Mouse (Mus musculus): Measurements from ENCODE around the gene Strip1. TPM values are rescaled to one million over a fixed set of nuclear protein-coding genes. Genes with fewer than 3 reads are reported as not detected.

Gene Strip1
- total RNA-seq, 2 experiments from 2014 or later = 30.2 to 36.4 TPM

- no peak for DNase-seq
Observed at GRCm38 (mm10) chr3:107628551-107628950, 2.9 kb downstream of the Strip1 start.

- no peak for DNase-seq
Observed at GRCm38 (mm10) chr3:107627641-107628040, 3.9 kb downstream of the Strip1 start.

GRCm38 (mm10) chr3:107626751-107627150, 4.7 kb downstream of the Strip1 start:
- DNase-seq = no peak

GRCm38 (mm10) chr3:107625536-107625935, 6.0 kb downstream of the Strip1 start:
- no peak for DNase-seq

DNA sequence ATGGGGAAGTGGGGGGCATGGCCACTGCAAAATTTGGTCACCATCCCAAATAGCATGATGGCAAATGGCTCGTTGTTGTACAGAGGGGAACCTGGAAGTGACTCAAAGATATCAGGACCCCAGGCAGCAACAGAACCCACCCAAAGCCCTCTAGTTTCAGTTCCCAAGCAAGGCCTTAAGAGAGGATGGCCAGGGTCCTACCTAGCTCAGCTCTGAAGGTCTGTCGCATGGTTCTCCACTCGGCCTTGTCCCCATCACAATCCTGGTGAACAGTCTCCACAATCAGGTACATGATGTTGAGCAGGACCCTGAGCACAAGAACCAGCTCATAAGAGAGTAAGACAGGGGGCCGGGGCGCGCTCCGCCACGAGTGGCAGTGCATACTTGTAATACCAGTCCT, 7.1 kb downstream of the Strip1 start:
- DNase-seq = no peak

DNA sequence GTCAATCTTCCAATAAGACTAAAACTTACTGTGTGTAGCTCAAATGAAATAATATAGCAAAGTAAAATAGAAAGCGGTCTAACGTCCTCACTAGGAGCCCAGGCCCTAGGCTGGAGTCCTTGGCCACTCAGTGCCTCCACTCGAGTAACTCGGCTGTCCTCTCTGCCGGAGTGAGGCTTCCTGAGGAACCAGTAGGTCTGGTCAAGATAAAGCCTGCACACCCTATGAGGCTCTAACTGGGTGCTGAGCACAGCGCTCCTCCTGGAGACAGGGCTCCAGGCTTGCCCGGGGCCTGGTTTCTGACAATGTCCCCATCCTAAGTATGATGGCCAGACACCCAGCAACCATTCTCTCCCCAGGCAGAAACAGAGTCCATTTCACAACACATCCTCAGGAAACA, 9.0 kb downstream of the Strip1 start:
- no peak for DNase-seq

GRCm38 (mm10) chr3:107621286-107622075, 10.0 kb downstream of the Strip1 start:
- no peak for DNase-seq

DNA sequence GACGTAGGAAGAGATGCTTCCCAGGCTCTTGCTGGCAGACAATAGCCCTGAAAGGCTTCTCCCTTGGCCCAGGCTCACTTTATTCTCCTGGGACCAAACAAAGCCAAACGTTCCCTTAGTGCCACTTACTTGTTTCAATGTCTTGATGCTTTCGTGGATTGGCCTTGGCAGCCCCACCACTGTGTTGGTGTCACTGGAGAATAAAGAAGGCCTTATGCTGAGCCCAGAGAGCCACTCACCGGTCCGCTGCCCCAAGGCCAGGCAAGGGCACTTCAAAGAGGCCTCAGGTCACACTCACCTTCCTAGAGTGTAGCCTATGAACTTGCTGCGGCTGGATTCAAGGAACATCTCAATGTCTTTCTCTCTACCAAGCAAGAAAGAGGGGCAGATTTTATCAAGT, 11.6 kb downstream of the Strip1 start:
- DNase-seq = peak; percentile 45

- DNase-seq = no peak
Observed at GRCm38 (mm10) chr3:107617800-107618199, 13.7 kb downstream of the Strip1 start.

DNA sequence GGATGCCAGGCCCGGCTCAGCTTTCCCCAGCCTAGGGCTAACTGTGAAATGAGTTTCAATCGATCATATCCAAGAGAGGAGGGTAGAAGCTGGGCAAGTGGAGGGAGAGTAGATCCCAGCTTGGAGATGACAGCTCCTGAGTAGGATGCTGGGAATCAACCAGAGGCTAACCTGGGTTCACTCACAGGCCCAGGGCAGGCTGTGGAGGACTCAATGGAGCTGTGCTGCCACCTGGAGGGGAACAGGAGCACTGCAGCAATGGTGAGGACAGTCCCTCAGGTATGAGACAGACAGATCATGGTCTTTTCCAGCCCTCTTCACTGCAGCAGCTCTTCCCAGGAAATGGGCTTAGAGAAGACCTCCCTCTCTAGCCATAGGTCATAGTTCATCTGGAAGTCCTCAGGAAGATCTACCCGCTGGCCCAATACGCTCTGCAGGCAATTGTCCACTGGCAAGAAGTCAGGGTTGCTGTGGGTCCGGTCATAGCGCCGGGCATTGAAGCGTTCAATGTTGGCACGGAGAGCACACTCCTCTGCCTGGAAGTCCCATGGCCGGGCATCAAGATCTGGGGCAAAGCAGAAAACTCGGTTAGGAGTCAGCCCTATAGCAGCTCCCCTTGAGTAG, 18.5 kb downstream of the Strip1 start:
- peak; percentile 80 for DNase-seq

DNA sequence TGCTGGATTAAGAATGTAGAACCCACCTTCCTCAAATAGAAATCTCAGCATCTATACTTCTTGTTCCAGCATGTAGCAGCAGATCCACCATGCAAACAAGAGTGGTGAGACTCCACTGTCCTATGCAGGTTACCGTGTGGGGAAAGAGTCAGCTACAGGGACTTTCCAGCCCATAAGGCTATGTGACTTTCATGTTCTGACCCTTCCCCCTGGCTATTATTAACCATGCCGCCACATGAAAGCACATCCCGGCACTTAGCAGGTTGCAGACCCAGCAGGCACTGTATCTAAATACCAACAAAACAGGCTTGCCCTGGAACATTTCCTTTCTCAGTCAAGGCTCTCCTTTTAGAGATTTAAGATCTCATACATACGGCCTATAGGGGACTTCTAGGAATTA, 20.1 kb downstream of the Strip1 start:
- no peak for DNase-seq

GRCm38 (mm10) chr3:107609376-107609775, 22.1 kb downstream of the Strip1 start:
- DNase-seq = no peak

- DNase-seq = no peak
Observed at GRCm38 (mm10) chr3:107608808-107609207, 22.7 kb downstream of the Strip1 start.

DNA sequence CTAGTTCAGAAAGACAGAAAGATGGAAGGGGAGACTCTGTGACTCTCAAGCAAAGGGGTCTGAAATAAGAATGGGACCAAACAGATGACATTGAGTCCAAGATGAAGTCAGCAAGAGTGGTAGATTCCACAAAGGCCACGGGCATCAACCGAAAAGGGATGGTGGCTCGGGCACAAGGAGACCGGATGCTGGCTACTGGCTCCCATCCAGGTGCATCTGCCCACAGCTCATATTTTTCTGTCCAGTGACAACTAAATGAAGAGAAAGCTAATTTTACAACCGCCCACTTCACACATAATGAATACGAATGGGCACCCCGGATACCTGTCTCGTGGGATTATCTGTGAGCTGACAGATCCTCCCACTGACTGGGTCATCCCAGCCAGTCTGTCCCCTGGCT, 24.3 kb downstream of the Strip1 start:
- no peak for DNase-seq

DNA sequence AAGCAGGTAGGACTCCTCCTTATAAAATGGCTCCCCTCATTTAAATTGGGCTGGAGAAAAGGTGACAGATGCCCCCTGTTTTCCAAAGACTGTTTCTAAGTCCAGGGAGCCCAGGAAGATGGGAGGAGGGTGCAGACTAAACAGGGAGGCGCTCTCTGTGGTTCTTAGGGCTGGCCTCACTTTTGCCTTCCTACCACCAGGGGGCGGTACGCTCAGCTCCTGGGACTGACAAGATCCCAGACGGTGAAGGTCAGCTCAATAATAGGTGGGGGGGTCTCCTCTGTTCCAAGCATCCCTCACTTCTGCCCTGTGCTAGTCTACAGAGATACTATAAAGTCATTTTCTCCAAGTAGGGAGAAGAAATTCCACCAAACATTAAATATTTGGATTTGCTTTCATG, 26.2 kb downstream of the Strip1 start:
- peak; percentile 80 for DNase-seq

DNA sequence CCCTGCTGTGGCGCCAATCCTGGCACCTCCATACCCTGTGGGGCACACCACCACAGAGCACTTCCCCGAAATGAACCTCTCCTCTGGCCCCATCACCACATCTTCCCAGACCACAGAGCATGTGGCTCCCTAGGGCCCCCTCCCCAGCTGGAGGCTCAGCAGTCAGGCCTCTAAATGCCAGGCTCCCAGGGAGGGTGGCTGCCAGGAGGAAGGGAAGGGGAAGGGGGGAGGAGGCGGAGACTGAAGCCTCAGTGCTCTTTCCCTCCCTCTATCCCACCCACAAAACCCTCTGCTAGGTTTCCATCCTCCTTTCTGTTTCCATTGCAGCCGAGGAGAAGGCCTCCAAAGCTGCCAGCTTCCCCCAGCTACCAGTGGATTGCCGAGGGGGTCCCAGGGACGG, 31.4 kb downstream of the Strip1 start:
- DNase-seq = no peak

GRCm38 (mm10) chr3:107597586-107598389, 33.7 kb downstream of the Strip1 start:
- DNase-seq = no peak

DNA sequence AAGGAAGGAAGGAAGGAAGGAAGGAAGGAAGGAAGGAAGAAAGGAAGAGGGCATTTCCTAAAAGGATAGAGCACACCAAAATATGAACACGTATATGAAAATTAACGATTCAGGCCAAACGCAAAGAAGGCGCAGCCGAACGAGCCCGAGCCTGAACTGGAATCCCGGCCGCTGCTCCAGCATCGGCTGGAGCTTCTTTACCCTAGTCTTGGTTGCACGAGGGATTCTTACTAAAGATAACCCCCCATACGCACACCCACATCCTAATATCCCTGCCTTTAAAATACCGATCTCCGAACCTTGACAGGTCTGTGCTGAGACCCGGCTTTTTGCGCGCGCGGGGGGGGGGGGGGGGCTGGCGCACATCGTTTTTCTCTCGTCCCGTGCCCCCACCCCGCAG, 34.4 kb downstream of the Strip1 start:
- no peak for DNase-seq

DNA sequence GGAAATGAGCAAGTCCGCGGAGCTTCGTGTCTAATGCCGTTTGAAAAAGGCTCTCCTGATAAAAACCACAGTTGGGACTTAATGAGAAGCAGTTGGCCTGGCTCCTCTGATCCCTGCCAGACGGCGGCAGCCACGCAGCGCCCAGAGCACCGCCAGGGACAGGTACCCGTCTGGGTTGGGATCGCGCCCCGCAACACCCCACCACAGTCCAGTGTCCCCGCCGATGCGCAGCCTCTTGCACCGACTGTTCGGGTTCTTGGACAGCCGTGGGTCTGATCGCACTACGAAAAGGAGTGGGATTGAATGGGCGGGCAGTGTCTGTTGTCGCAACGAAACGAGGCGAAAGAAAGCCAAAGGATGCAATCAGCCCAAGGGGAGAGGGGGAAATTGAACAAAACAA, 34.9 kb downstream of the Strip1 start:
- DNase-seq = peak; percentile 21

DNA sequence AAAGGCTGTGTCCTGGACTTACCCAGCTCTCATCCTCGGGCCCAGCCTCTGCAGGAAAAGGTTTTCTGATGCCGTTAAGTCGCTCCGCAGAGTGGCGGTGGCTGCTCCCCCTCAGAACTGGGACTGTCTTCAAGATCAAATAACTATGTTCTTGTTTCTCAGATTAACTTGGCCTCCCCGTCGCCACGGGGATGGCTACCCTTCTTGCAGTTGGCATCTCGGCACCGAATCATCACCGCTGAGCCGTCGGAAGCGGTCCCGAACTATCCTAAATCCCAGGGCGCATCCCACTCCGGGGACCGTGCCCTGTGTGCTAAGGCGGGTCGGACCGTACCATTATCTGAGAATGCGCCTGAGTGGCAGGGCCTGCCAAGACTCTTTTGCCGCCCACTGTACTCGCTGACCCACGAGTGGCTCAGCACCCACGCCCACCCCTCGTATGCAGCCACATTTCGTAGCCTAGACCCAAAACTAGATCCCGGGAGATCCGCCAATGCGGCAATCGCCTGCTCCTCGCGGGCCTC, 35.5 kb downstream of the Strip1 start:
- DNase-seq = no peak

- no peak for DNase-seq
Observed at GRCm38 (mm10) chr3:107595264-107595937, 36.1 kb downstream of the Strip1 start.

- DNase-seq = no peak
Observed at GRCm38 (mm10) chr3:107594662-107595263, 36.7 kb downstream of the Strip1 start, which contains the start of gene Alx3. Alx3 (plus strand) TSS chr3:107595031.

Measured in adrenal gland, postnatal 10 days (tissue).